Mouse (Mus musculus) heart, embryonic 11.5 days (tissue): ENCODE data around the gene Gm10320. TPM values are rescaled to one million over a fixed set of nuclear protein-coding genes. Genes with fewer than 3 reads are reported as not detected.

ENCODE experiments used
- ATAC-seq: fragments of 200-750 bp; cut with Nextera tagmentation; replicated peaks from 2 replicates; pipeline ENCODE4 v1.8.0; 2017; ENCODE audit warnings: moderate library complexity; ENCODE audit not compliant: insufficient number of reproducible peaks, low FRiP score, low TSS enrichment
- H3K27ac ChIP-seq: fragments of 300-500 bp; sonication (generic); 2 replicates; pipeline ENCODE4 v1.5.1; 2014; ENCODE audit warnings: mild to moderate bottlenecking, low read depth, low read length
- H3K27me3 ChIP-seq: fragments of 300-500 bp; sonication (generic); 2 replicates; pipeline ENCODE4 v1.6.1; 2014; ENCODE audit warnings: mild to moderate bottlenecking, low read length, mixed read lengths; ENCODE audit not compliant: control insufficient read depth, insufficient read depth
- H3K36me3 ChIP-seq: fragments of 300-500 bp; sonication (generic); 2 replicates; pipeline ENCODE4 v1.6.1; 2014; ENCODE audit warnings: mild to moderate bottlenecking, low read length, moderate library complexity, mixed read lengths; ENCODE audit not compliant: control insufficient read depth, insufficient read depth
- H3K4me1 ChIP-seq: fragments of 300-500 bp; sonication (generic); 2 replicates; pipeline ENCODE4 v1.6.1; 2014; ENCODE audit warnings: low read length; ENCODE audit not compliant: control insufficient read depth, insufficient read depth
- H3K4me2 ChIP-seq: fragments of 300-500 bp; sonication (generic); 2 replicates; pipeline ENCODE4 v1.6.1; 2014; ENCODE audit warnings: mild to moderate bottlenecking, moderate library complexity
- H3K4me3 ChIP-seq: fragments of 300-500 bp; sonication (generic); 2 replicates; pipeline ENCODE4 v1.5.1; 2014; ENCODE audit warnings: low read depth, low read length
- H3K9ac ChIP-seq: fragments of 300-500 bp; sonication (generic); 2 replicates; pipeline ENCODE4 v1.6.1; 2014; ENCODE audit warnings: mild to moderate bottlenecking, low read depth, low read length, moderate library complexity
- H3K9me3 ChIP-seq: fragments of 300-500 bp; sonication (generic); replicated peaks from 2 replicates; pipeline ENCODE4 v1.6.1; 2016; ENCODE audit warnings: low read length; ENCODE audit not compliant: control insufficient read depth
- WGBS: fragments of 180-500 bp; shearing (Covaris S2); extraction: QIAGEN DNeasy Blood & Tissue Kit; methylation state at CpG from one replicate; pipeline ENCODE4 v1.1.7; 2014; ENCODE audit not compliant: insufficient replicate concordance; 5-methylcytosine and 5-hydroxymethylcytosine counted together
- polyA plus RNA-seq: library from polyadenylated mRNA; unstranded; fragments of >200 nt; fragmentation: Nextera tagmentation; extraction: Ambion mirVana; gene quantifications from 2 replicates; pipeline ENCODE4 v1.2.1, GENCODE M21; 2014

The Gm10320 gene
- polyA plus RNA-seq, 1 experiment from 2014 or later = 0.37 TPM

- Histone ChIP-seq H3K4me1 (no peaks in the 10 kb centered on the region; the same call in 1 of the 2 replicates), H3K36me3 (no peaks in the 10 kb centered on the region), H3K4me2 (peak overlapping the region; percentile 58), H3K9ac (no peak overlapping the region), H3K27ac (no peak overlapping the region), H3K4me3 (peak overlapping the region; percentile 31), H3K27me3 (peaks cover 94% of the 10 kb centered on the region), H3K9me3 (no peaks in the 10 kb centered on the region)
- no peak for ATAC-seq
- 1% methylated on average over 16 of the region's 16 CpGs for WGBS
These were observed 10.5 kb upstream of the Gm10320 start for GRCm38 (mm10) chr13:98502236-98502812.

- peaks cover 92% of the 10 kb centered on the region for H3K27me3 ChIP-seq
- H3K4me3 ChIP-seq = no peak overlapping the region
- no peaks in the 10 kb centered on the region for H3K9me3 ChIP-seq
- ATAC-seq = no peak
- H3K4me1 ChIP-seq = no peaks in the 10 kb centered on the region; the same call in 1 of the 2 replicates
- no peak overlapping the region for H3K9ac ChIP-seq
- 5% methylated on average over 6 of the region's 6 CpGs for WGBS
- no peak overlapping the region for H3K27ac ChIP-seq
- no peak overlapping the region for H3K4me2 ChIP-seq
- H3K36me3 ChIP-seq = no peaks in the 10 kb centered on the region
These were observed 9.5 kb upstream of the Gm10320 start for GRCm38 (mm10) chr13:98501321-98501720.

- no peak overlapping the region for H3K9ac ChIP-seq
These were observed 8.8 kb upstream of the Gm10320 start for GRCm38 (mm10) chr13:98500471-98501125.

GRCm38 (mm10) chr13:98498561-98498960 lies 6.8 kb upstream of the Gm10320 start:
- H3K9me3 ChIP-seq = no peaks in the 10 kb centered on the region
- H3K27ac ChIP-seq = no peak overlapping the region
- H3K36me3 ChIP-seq = no peaks in the 10 kb centered on the region
- no peak overlapping the region for H3K4me2 ChIP-seq
- no peak overlapping the region for H3K4me3 ChIP-seq
- 57% methylated on average over 5 of the region's 5 CpGs for WGBS
- no peak overlapping the region for H3K9ac ChIP-seq
- H3K27me3 ChIP-seq = peaks cover 71% of the 10 kb centered on the region
- ATAC-seq = no peak
- no peaks in the 10 kb centered on the region for H3K4me1 ChIP-seq

More at GRCm38 (mm10) chr13:98500471-98501125, 8.8 kb upstream of the Gm10320 start:
- 16% methylated on average over 13 of the region's 13 CpGs for WGBS
- Histone ChIP-seq H3K4me3 (no peak overlapping the region), H3K27ac (no peak overlapping the region), H3K36me3 (no peaks in the 10 kb centered on the region), H3K4me2 (no peak overlapping the region), H3K27me3 (peaks cover 86% of the 10 kb centered on the region), H3K4me1 (no peaks in the 10 kb centered on the region; the same call in 1 of the 2 replicates), H3K9me3 (no peaks in the 10 kb centered on the region)
- no peak for ATAC-seq

GRCm38 (mm10) chr13:98498080-98498479 lies 6.3 kb upstream of the Gm10320 start:
- peaks cover 67% of the 10 kb centered on the region for H3K27me3 ChIP-seq
- no peaks in the 10 kb centered on the region for H3K4me1 ChIP-seq
- no peak overlapping the region for H3K9ac ChIP-seq
- H3K27ac ChIP-seq = no peak overlapping the region
- no peaks in the 10 kb centered on the region for H3K36me3 ChIP-seq
- H3K4me2 ChIP-seq = no peak overlapping the region
- no peak overlapping the region for H3K4me3 ChIP-seq
- ATAC-seq = no peak
- no peaks in the 10 kb centered on the region for H3K9me3 ChIP-seq
- WGBS = 65% methylated on average over 11 of the region's 11 CpGs

- no peaks in the 10 kb centered on the region for H3K4me1 ChIP-seq
- no peak overlapping the region for H3K4me3 ChIP-seq
- H3K4me2 ChIP-seq = no peak overlapping the region
- no peak overlapping the region for H3K9ac ChIP-seq
- 38% methylated on average over 16 of the region's 16 CpGs for whole genome bisulfite sequencing
- peaks cover 59% of the 10 kb centered on the region for H3K27me3 ChIP-seq
- ATAC-seq = no peak
- no peak overlapping the region for H3K27ac ChIP-seq
- H3K9me3 ChIP-seq = no peaks in the 10 kb centered on the region
- H3K36me3 ChIP-seq = no peaks in the 10 kb centered on the region
These were observed 5.4 kb upstream of the Gm10320 start for GRCm38 (mm10) chr13:98496917-98497870.

- Histone ChIP-seq H3K27ac (no peak overlapping the region), H3K4me2 (no peak overlapping the region), H3K4me3 (no peak overlapping the region), H3K4me1 (no peaks in the 10 kb centered on the region), H3K27me3 (peaks cover 35% of the 10 kb centered on the region), H3K9ac (no peak overlapping the region), H3K9me3 (no peaks in the 10 kb centered on the region), H3K36me3 (no peaks in the 10 kb centered on the region)
- WGBS = 66% methylated on average over 7 of the region's 8 CpGs
- ATAC-seq = no peak
These were observed 2.8 kb upstream of the Gm10320 start for GRCm38 (mm10) chr13:98494492-98495064.

- 58% methylated on average over 9 of the region's 9 CpGs for WGBS
These were observed 911 bp upstream of the Gm10320 start for GRCm38 (mm10) chr13:98492569-98493255.

More at GRCm38 (mm10) chr13:98492569-98493255, 911 bp upstream of the Gm10320 start:
- ATAC-seq = no peak
- Histone ChIP-seq H3K27ac (no peak overlapping the region), H3K4me2 (no peak overlapping the region), H3K36me3 (no peaks in the 10 kb centered on the region), H3K9ac (no peak overlapping the region), H3K4me1 (no peaks in the 10 kb centered on the region), H3K4me3 (no peak overlapping the region), H3K9me3 (no peaks in the 10 kb centered on the region), H3K27me3 (peaks cover 16% of the 10 kb centered on the region)
